Mouse (Mus musculus) kidney, embryonic 16.5 days (tissue): ENCODE measurements at regions not wholly inside any gene's neighbourhood (a gene's known extent, or its start where the extent isn't known, plus 50 kb on each side); places are given as distances from the start of the nearest gene placed in this dataset.

Source experiments
- ATAC-seq: fragments of 200-750 bp; cut with Nextera tagmentation; 2 replicates; pipeline ENCODE4 v1.8.0; 2017; ENCODE audit warnings: moderate TSS enrichment; ENCODE audit not compliant: low FRiP score, low TSS enrichment
- H3K27ac ChIP-seq: fragments of 300-500 bp; sonication (generic); 2 replicates; pipeline ENCODE4 v1.5.1; 2014; ENCODE audit warnings: low read length
- H3K27me3 ChIP-seq: fragments of 300-500 bp; sonication (generic); 2 replicates; pipeline ENCODE4 v1.6.1; 2014; ENCODE audit warnings: low read length, control low read depth, mixed read lengths; ENCODE audit not compliant: insufficient read depth
- H3K36me3 ChIP-seq: fragments of 300-500 bp; sonication (generic); 2 replicates; pipeline ENCODE4 v1.6.1; 2014; ENCODE audit warnings: low read length, control low read depth, mixed read lengths; ENCODE audit not compliant: insufficient read depth
- H3K4me1 ChIP-seq: fragments of 300-500 bp; sonication (generic); 2 replicates; pipeline ENCODE4 v1.6.1; 2014; ENCODE audit warnings: low read length, control low read depth, mixed read lengths; ENCODE audit not compliant: insufficient read depth
- H3K4me2 ChIP-seq: fragments of 300-500 bp; sonication (generic); replicated peaks from 2 replicates; pipeline ENCODE4 v1.6.1; 2014; ENCODE audit warnings: low read depth, low read length
- H3K4me3 ChIP-seq: fragments of 300-500 bp; sonication (generic); 2 replicates; pipeline ENCODE4 v1.5.1; 2014; ENCODE audit warnings: mild to moderate bottlenecking, low read length
- H3K9ac ChIP-seq: fragments of 300-500 bp; sonication (generic); replicated peaks from 2 replicates; pipeline ENCODE4 v1.6.1; 2014; ENCODE audit warnings: low read length
- H3K9me3 ChIP-seq: fragments of 300-500 bp; sonication (generic); 2 replicates; pipeline ENCODE4 v1.6.1; 2016; ENCODE audit warnings: low read length, control low read depth
- WGBS: fragments of 180-500 bp; shearing (Covaris S2); extraction: QIAGEN DNeasy Blood & Tissue Kit; methylation state at CpG from one replicate; pipeline ENCODE4 v1.1.7; 2014; 5-methylcytosine and 5-hydroxymethylcytosine counted together

DNA sequence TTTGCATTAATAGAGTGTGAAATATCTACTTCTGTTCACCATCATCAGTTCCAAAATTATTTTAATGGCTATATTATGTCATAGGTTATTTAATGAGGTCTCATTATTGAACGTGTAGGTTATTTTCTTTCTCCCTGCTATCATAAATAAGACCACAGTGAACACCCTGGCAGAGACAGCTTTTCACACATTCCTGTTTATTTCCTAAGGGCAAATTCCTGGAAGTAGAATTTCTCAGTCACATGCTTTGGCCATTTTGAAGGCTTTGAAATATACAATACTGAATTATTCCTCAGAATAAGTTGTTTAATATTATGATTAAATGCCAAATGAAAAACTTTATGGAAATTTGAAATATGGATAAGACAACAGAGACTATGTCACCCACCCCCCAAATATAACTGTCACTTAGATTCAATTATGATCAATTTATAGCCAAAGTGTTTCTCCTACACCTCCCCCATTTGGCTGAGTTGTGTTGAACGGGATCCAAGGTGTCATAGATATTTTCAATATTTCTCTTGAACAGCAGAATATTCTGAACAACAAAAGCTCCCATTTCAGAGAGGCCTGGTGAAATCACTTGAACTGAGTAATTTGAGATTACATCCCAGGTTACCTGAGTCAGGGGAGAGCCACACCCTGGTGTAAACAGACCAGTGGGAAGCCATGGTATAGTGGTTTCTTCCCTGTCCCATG is 95.0 kb upstream of the Syt6 start:
- Histone ChIP-seq H3K4me1 (no peaks in the 10 kb centered on the region), H3K27ac (no peak overlapping the region), H3K9me3 (no peaks in the 10 kb centered on the region), H3K4me2 (no peak overlapping the region), H3K36me3 (no peaks in the 10 kb centered on the region), H3K27me3 (no peaks in the 10 kb centered on the region), H3K4me3 (no peak overlapping the region), H3K9ac (no peak overlapping the region)
- no peak for ATAC-seq
- WGBS, result 47% methylated on average over 2 of the region's 2 CpGs

GRCm38 (mm10) chr3:103480676-103481075 is 94.4 kb upstream of the Syt6 start:
- Histone ChIP-seq H3K9me3 (no peaks in the 10 kb centered on the region), H3K4me2 (no peak overlapping the region), H3K36me3 (no peaks in the 10 kb centered on the region), H3K9ac (no peak overlapping the region), H3K27ac (no peak overlapping the region), H3K4me1 (no peaks in the 10 kb centered on the region), H3K27me3 (no peaks in the 10 kb centered on the region), H3K4me3 (no peak overlapping the region)
- no peak for ATAC-seq
- 84% methylated on average over 7 of the region's 7 CpGs for WGBS

DNA sequence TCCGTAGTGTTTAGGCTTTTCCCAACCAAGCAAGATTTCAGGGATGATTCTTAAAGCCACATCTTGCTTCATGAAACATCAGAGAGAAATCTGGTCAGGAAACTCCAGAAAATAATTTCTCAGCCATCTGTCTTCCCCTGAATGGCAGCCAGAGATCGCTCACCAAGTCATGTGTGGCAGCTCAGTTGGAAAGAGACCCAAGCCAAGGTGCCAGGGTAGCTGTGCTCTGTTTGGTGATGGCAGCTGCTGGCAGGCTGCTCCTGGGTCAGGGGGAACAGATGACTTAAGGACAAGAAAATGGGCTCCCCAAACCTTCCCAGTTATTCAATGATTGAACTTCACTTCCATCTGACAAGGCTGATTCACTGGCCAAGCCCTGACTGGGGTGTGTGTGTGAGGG is 91.7 kb upstream of the Syt6 start:
- Histone ChIP-seq H3K4me2 (no peak overlapping the region), H3K4me1 (no peaks in the 10 kb centered on the region), H3K27ac (no peak overlapping the region), H3K9ac (no peak overlapping the region), H3K27me3 (no peaks in the 10 kb centered on the region), H3K4me3 (no peak overlapping the region), H3K9me3 (no peaks in the 10 kb centered on the region), H3K36me3 (no peaks in the 10 kb centered on the region)
- 92% methylated on average over 2 of the region's 2 CpGs for WGBS
- ATAC-seq, result no peak

GRCm38 (mm10) chr3:103483762-103484161 is 91.3 kb upstream of the Syt6 start:
- Histone ChIP-seq H3K27ac (no peak overlapping the region), H3K9me3 (no peaks in the 10 kb centered on the region), H3K36me3 (no peaks in the 10 kb centered on the region), H3K27me3 (no peaks in the 10 kb centered on the region), H3K4me3 (no peak overlapping the region), H3K4me2 (no peak overlapping the region), H3K4me1 (no peaks in the 10 kb centered on the region), H3K9ac (no peak overlapping the region)
- whole genome bisulfite sequencing, result 77% methylated on average over 3 of the region's 3 CpGs
- no peak for ATAC-seq

GRCm38 (mm10) chr3:103489786-103490185 is 85.2 kb upstream of the Syt6 start:
- no peak overlapping the region for H3K4me3 ChIP-seq
- H3K4me2 ChIP-seq, result no peak overlapping the region
- no peak overlapping the region for H3K27ac ChIP-seq
- no peak for ATAC-seq
- WGBS, result 70% methylated on average over 4 of the region's 4 CpGs
- no peaks in the 10 kb centered on the region for H3K27me3 ChIP-seq
- H3K9me3 ChIP-seq, result no peaks in the 10 kb centered on the region
- no peaks in the 10 kb centered on the region for H3K4me1 ChIP-seq
- no peak overlapping the region for H3K9ac ChIP-seq
- H3K36me3 ChIP-seq, result no peaks in the 10 kb centered on the region

DNA sequence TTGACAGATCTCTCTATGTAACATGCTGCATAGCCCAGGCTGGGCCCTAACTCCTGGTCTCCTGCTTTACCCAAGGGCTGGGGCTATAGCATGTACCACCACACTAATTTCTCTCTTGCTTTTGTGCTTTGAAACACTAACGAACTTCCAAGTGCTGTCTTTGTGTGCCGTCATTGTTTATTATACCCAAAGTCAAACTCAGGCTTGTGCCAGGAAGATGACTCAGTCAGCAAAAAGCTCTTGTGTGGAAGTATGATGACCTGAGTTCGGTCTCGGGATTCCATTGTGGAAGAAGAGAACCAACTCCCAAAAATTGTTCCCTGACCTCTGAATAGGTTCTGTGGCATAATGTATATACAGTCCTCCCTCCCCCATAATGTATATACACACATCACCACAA is 84.1 kb upstream of the Syt6 start:
- H3K9me3 ChIP-seq, result no peaks in the 10 kb centered on the region
- H3K27ac ChIP-seq, result no peak overlapping the region
- ATAC-seq, result no peak
- no peak overlapping the region for H3K4me3 ChIP-seq
- no peak overlapping the region for H3K4me2 ChIP-seq
- H3K9ac ChIP-seq, result no peak overlapping the region
- H3K36me3 ChIP-seq, result no peaks in the 10 kb centered on the region
- WGBS, result 85% methylated on average over 4 of the region's 4 CpGs
- H3K27me3 ChIP-seq, result no peaks in the 10 kb centered on the region
- H3K4me1 ChIP-seq, result no peaks in the 10 kb centered on the region

GRCm38 (mm10) chr3:103492211-103492610 is 82.8 kb upstream of the Syt6 start:
- Histone ChIP-seq H3K27ac (no peak overlapping the region), H3K9me3 (no peaks in the 10 kb centered on the region), H3K4me1 (0 out of 2 replicates have a peak, but pooled peaks cover 5% of the 10 kb centered on the region), H3K27me3 (no peaks in the 10 kb centered on the region), H3K36me3 (no peaks in the 10 kb centered on the region), H3K4me3 (no peak overlapping the region), H3K9ac (no peak overlapping the region), H3K4me2 (no peak overlapping the region)
- 83% methylated on average over 3 of the region's 3 CpGs for WGBS
- no peak for ATAC-seq

DNA sequence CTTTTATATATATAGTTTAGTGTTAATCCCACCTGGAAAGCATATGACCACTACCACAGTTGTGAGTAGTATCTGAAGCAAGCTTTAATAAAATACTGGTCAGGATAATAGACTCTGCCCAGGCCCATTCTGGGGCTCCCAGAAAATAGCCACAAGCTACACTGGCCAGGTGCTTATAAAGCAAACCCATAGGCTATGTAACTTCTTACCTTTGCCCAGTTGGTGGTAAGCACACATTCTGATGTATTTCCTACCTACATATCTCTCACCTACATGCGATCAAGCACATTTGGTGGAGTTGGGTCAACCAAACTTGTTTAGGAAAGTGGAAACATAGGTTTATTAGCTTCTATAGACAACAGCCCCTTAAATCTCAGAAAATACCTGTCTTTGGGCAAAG is 81.4 kb upstream of the Syt6 start:
- Histone ChIP-seq H3K9me3 (no peaks in the 10 kb centered on the region), H3K4me2 (no peak overlapping the region), H3K9ac (no peak overlapping the region), H3K4me3 (no peak overlapping the region), H3K27ac (no peak overlapping the region), H3K27me3 (no peaks in the 10 kb centered on the region), H3K36me3 (no peaks in the 10 kb centered on the region), H3K4me1 (0 out of 2 replicates have a peak, but pooled peaks cover 5% of the 10 kb centered on the region)
- ATAC-seq, result no peak
- 97% methylated on average over 1 of the region's 1 CpGs for WGBS

GRCm38 (mm10) chr3:103494043-103494442 is 81.0 kb upstream of the Syt6 start:
- no peaks in the 10 kb centered on the region for H3K27me3 ChIP-seq
- WGBS, result 88% methylated on average over 3 of the region's 3 CpGs
- no peak overlapping the region for H3K4me3 ChIP-seq
- H3K4me1 ChIP-seq, result 0 out of 2 replicates have a peak, but pooled peaks cover 5% of the 10 kb centered on the region
- no peak for ATAC-seq
- no peaks in the 10 kb centered on the region for H3K36me3 ChIP-seq
- H3K4me2 ChIP-seq, result no peak overlapping the region
- H3K9me3 ChIP-seq, result no peaks in the 10 kb centered on the region
- no peak overlapping the region for H3K27ac ChIP-seq
- H3K9ac ChIP-seq, result no peak overlapping the region

DNA sequence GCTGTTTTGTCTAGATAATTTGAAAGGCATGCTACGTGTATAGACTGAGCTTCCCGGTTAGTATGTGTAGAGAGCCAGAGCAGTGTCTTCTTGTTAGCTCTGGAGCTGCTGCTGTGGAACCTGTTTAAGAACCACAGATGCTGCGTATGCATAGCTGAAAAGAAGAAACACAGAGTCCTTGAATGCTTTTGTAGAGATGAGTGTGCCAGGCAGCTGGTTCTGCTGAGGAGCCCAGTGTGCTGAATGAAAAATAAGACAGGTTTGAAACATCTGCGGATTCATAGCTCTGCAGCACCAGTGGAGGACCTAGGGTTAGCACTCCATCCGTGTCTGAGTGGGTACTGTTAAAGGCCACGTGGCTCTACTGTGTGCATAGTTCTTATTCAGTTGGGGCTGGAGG is 78.9 kb upstream of the Syt6 start:
- no peak overlapping the region for H3K4me2 ChIP-seq
- no peak overlapping the region for H3K4me3 ChIP-seq
- no peak for ATAC-seq
- 82% methylated on average over 6 of the region's 6 CpGs for WGBS
- no peaks in the 10 kb centered on the region for H3K9me3 ChIP-seq
- no peaks in the 10 kb centered on the region for H3K36me3 ChIP-seq
- H3K27me3 ChIP-seq, result no peaks in the 10 kb centered on the region
- no peak overlapping the region for H3K9ac ChIP-seq
- H3K27ac ChIP-seq, result no peak overlapping the region
- H3K4me1 ChIP-seq, result 0 out of 2 replicates have a peak, but pooled peaks cover 5% of the 10 kb centered on the region
